Mouse (Mus musculus) MEL (cell line): ENCODE data around the gene Smagp.

Source experiments
- CTCF ChIP-seq, 3 experiments: IDR thresholded peaks in 2 of 3; conservative IDR thresholded peaks in 1 of 3; 2 replicates each; pipeline ENCODE4 v1.5.1; 2011 to 2012; ENCODE audit warnings: low read length in 3 of 3, low read depth in 2 of 3, mild to moderate bottlenecking in 2 of 3, improper control_type of control experiment in 1 of 3, inconsistent platforms in 1 of 3, mixed read lengths in 1 of 3, moderate library complexity in 1 of 3; ENCODE audit not compliant: control insufficient read depth in 1 of 3, insufficient read depth in 1 of 3, poor library complexity in 1 of 3, severe bottlenecking in 1 of 3
- E2F4 ChIP-seq: IDR thresholded peaks from 2 replicates; pipeline ENCODE4 v1.6.1; 2011; ENCODE audit warnings: low read depth, low read length, improper control_type of control experiment, borderline replicate concordance
- EP300 ChIP-seq, 2 experiments: IDR thresholded peaks; 2 replicates each; pipeline ENCODE4 v1.6.1; 2011; ENCODE audit warnings: improper control_type of control experiment in 2 of 2, low read length in 2 of 2, low read depth in 1 of 2, mild to moderate bottlenecking in 1 of 2
- MAFK ChIP-seq: IDR thresholded peaks from 2 replicates; pipeline ENCODE4 v1.6.1; 2011; ENCODE audit warnings: low read depth, mild to moderate bottlenecking, low read length, improper control_type of control experiment, borderline replicate concordance
- MAX ChIP-seq: IDR thresholded peaks from 2 replicates; pipeline ENCODE4 v1.6.1; 2011; ENCODE audit warnings: low read length, improper control_type of control experiment
- MYC ChIP-seq: IDR thresholded peaks from 2 replicates; pipeline ENCODE4 v1.6.1; 2011; ENCODE audit warnings: low read depth, mild to moderate bottlenecking, low read length, improper control_type of control experiment, moderate library complexity
- POLR2A ChIP-seq, 2 experiments: IDR thresholded peaks; 2 replicates each; pipeline ENCODE4 v1.6.1; 2011 to 2012; ENCODE audit warnings: low read length in 2 of 2, mild to moderate bottlenecking in 2 of 2, control low read depth in 1 of 2, improper control_type of control experiment in 1 of 2, low read depth in 1 of 2, moderate library complexity in 1 of 2; ENCODE audit not compliant: control insufficient read depth in 1 of 2, insufficient read depth in 1 of 2, poor library complexity in 1 of 2
- POLR2AphosphoS2 ChIP-seq: IDR thresholded peaks from 2 replicates; pipeline ENCODE4 v1.6.1; 2011; ENCODE audit warnings: low read length, improper control_type of control experiment
- RCOR1 ChIP-seq: IDR thresholded peaks from 2 replicates; pipeline ENCODE4 v1.6.1; 2012; ENCODE audit warnings: low read depth, mild to moderate bottlenecking, inconsistent platforms, low read length, improper control_type of control experiment
- TAL1 ChIP-seq: IDR thresholded peaks from 2 replicates; pipeline ENCODE4 v1.6.1; 2012; ENCODE audit warnings: mild to moderate bottlenecking, inconsistent platforms, low read length, moderate library complexity, mixed read lengths
- TCF12 ChIP-seq: IDR thresholded peaks from 2 replicates; pipeline ENCODE4 v1.6.1; 2014; ENCODE audit warnings: low read depth, mild to moderate bottlenecking, inconsistent platforms, low read length, improper control_type of control experiment, moderate library complexity
- USF2 ChIP-seq, 2 experiments: IDR thresholded peaks; 2 replicates each; pipeline ENCODE4 v1.6.1; 2011 to 2012; ENCODE audit warnings: improper control_type of control experiment in 2 of 2, low read length in 2 of 2, borderline replicate concordance in 1 of 2, inconsistent platforms in 1 of 2, low read depth in 1 of 2, mild to moderate bottlenecking in 1 of 2; ENCODE audit not compliant: insufficient read depth in 1 of 2

DNA sequence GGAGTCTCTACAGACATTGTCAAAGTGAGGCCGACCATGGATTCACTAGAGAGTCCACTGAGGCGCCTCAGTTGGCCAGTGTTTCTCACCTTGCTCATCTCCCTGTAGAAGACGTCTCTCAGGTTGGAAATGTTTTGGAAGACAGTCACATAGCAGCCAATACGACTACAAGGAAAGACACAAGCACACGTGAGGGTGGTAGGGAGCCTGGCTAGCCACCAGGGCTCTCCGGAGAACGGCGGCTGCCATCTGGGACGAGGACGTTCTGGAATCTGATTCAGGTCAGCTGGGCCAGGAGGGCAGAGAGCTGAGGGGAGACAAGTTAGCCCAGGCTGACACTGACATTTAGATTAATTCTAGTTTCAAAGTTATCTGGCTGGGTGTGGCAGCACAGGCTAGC, 13.4 kb upstream of the Smagp start:
- TF ChIP-seq POLR2A (IDR thresholded peaks at IDR 0.05; ENCODE audit: control insufficient read depth in 1 of 2, insufficient read depth in 1 of 2, low read depth in 1 of 2, low read length in 2 of 2, poor library complexity in 1 of 2) (no peak), CTCF (IDR thresholded peaks at IDR 0.05 in 2 of 3, conservative IDR thresholded peaks at IDR 0.05 in 1 of 3; ENCODE audit: control insufficient read depth in 1 of 3, insufficient read depth in 1 of 3, low read depth in 2 of 3, low read length in 3 of 3, poor library complexity in 1 of 3, severe bottlenecking in 1 of 3) (no peak), POLR2AphosphoS2 (no peak), USF2 (IDR thresholded peaks at IDR 0.05; ENCODE audit: borderline replicate concordance in 1 of 2, insufficient read depth in 1 of 2, low read depth in 1 of 2, low read length in 2 of 2) (no peak), E2F4 (no peak), TCF12 (no peak), TAL1 (no peak), RCOR1 (no peak), EP300 (IDR thresholded peaks at IDR 0.05; ENCODE audit: low read depth in 1 of 2, low read length in 2 of 2) (no peak), MYC (no peak), MAFK (no peak), MAX (no peak)
